Mouse (Mus musculus) mesoderm, embryonic 11.5 days (tissue): ENCODE measurements around the gene Samd14.
"Not testable (repeated sequence)": the region's sequence is repeated elsewhere in the genome, so short reads cannot be mapped to it uniquely, and the experiment has no call there.

Experiments used
- DNase-seq: peaks from one replicate; pipeline ENCODE4 v3.0.0-alpha.2; 2012; ENCODE audit warnings: low read depth, low spot score

Gene Samd14

GRCm38 (mm10) chr11:95006038-95006437, 3.6 kb upstream of the Samd14 start:
- no peak for DNase-seq

GRCm38 (mm10) chr11:95006525-95007219, 3.0 kb upstream of the Samd14 start:
- peak; percentile 79 for DNase-seq

DNA sequence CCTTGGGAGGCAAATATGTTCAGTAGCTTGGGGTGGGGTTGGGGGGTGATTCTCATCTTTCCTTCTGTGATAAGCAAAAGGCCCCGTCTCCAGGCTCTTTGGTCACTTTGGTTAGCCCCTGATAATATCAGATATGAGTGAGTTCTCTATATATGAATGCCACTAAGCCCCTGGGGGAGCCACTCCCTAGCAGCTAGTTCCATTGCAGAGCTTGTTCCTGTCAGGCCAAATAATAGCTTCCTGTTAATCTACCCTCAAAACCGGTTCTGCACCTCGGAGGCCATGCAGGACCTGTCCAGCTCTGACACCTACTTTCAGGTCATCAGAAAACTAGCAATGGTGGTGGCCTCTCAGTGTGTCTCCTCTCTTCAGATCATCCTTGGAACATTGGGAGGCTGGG, 2.3 kb upstream of the Samd14 start:
- no peak for DNase-seq

DNA sequence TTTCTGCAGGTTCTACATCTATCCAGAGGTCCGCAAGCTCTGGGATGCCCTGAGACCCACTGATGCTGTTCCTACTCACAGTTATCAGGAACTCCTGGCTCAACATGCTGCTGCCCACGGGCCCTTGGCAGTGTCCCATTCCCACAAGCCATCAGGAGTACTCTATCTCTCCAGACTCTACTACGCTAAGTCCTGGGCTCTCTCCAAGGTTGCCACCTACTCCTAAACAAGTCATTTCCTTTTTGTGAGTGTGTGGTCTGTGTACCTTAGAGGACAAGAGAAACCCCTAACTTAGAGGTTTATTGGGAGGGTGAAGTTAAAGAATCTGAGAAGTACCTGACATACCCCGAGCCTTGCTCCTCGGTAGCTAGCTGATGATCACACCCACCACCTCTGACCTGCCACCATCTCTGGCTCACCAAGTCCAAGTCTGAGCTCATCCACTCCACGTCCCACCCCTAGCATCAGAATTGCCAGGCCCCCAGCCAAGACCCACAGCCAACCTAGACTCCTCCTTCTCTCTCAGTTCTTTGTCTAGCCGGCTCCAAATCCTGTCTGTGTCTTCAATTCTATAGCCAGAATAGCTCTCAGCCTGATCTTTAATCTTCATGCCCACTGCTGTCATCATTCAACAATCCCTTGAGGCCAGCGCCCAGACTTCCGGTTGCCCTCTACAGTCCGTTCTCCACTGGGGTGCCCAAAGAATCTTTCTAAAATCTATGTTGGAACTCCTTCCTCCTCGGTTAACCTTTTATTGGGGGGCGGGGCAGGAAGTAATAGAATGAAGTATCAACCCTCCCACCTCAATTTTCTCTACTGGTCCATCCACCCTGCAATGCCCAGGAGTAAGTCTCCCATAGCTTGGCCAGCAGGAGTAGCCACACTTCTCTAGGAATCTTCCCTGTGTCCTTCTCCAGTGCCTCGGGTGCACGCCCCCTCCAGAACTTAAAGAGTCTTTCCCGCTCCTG, 734 bp upstream of the Samd14 start:
- no peak for DNase-seq

DNA sequence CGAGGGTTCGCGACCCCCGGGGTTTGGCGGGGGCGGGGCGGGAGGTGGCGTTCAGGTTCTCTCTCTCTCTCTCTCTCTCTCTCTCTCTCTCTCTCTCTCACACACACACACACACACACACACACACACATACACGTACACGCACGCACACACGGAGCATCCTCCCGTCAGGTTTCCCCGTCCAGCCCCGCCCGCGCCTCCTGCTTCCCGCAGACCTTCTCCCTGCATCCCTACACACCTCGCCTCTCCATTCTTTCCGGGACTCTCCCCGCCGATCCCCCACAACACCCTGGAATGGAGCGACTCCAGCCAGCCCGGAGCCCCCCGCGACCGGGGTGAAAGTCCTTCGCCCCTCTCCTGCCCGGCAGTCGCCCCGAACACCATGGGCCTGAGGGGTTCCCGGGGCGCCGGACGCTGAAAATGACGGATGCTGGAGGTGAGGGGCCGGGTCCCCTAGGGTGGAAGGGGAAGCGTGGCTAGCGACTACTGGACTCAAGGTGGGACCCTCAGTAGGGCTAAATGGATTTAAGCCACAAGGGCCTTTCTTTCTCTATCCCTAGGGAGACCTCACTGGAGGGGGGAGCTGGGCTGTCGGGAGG, 561 bp downstream of the Samd14 start:
- no peak for DNase-seq

DNA sequence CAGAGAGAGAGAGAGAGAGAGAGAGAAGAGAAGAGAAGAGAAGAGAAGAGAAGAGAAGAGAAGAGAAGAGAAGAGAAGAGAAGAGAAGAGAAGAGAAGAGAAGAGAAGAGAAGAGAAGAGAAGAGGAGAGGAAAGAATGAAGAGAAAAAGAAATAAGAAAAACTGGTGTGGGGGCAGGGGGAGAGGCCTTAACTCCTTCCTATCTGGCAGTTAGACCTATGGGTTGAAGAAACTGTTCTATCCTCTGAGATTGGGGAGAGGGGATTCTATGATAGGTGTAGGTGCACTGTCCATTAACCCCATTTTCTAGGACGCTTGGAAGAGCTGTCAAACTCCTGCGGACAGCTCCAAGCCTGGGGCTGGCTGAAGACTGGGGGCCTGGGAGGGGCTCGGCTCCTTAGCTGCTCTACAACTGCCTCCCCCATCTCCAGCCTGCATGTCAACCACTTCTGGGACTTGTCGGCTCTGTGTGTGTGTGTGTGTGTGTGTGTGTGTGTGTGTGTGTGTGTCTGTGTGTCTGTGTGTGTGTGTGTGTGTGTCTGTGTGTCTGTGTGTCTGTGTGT, 1.2 kb downstream of the Samd14 start:
- not testable (repeated sequence) for DNase-seq

DNA sequence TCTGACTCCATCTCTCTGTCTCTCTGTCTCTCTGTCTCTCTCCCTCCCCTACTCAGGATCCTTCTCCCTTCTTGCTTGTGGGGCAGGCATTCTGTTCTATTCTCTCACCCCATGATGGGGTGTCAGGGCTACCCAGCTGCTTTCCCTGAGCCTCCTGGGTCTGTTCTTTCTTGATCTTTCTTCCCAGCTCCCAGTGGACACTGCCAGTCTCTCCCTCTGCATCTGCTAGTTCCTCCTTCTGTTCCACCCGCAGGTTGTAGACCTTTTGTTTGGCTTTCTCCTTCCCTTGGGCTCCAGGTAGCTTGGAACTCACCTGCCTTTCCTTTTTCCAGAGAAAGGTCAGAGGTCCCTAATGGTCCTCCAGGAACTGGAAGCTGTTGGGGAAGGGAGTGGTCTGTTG, 1.7 kb downstream of the Samd14 start:
- DNase-seq, result no peak

- no peak for DNase-seq
Measured at GRCm38 (mm10) chr11:95012075-95012474, 2.4 kb downstream of the Samd14 start.

- DNase-seq, result no peak
Measured at GRCm38 (mm10) chr11:95012487-95012886, 2.8 kb downstream of the Samd14 start.

GRCm38 (mm10) chr11:95015484-95015883, 5.8 kb downstream of the Samd14 start:
- no peak for DNase-seq

DNA sequence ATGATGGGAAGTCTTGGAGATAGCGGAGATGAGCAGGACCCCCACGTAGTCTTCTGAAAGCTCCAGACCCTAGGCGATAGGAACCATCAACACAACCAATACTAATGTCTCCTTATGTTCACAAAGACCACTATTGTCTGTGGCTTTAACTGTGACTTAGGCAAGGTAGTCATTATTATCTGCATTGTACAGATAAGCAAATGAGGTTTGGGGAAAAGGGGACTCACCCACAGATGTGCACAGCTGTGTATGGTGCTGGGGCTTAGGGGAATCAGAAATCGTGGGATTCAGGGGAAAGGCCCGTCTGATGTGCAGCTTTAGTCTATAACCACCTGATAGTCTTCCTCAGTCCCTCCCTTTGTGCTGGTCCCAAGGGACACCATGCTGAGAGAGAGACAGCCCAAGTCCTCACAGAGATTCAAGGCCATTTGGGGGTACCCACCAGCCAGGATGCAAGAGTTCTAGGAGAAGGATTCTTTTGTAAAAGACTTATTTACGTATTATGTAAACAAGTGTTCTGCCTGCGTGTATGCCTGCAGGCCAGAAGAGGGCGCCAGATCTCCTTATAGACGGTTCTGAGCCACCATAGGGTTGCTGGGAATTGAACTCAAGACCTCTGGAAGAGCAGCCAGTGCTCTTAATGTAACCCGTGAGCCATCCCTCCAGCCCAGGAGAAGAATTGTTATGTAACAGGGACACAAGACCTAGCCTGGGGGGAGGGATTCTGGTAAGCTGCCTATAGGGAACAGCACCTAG, 12.7 kb downstream of the Samd14 start:
- no peak for DNase-seq

DNA sequence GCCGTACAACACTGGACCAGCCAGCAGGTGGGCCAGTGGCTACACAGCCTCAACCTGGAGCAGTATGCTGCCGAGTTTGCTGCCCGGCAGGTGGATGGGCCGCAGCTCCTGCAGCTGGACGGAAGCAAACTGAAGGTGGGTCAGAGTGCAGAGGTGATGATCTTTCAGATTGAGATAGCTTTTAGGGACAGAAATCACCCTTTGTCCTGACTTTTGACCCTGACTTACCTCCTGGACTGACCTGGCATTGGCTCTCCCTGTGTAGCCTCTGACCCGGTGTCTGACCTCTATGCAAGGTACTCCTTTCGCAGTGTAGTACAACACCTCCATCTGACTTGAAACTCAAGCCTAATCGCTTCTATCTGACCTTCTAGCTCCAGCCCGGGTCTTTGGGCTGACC, 13.8 kb downstream of the Samd14 start:
- no peak for DNase-seq

DNA sequence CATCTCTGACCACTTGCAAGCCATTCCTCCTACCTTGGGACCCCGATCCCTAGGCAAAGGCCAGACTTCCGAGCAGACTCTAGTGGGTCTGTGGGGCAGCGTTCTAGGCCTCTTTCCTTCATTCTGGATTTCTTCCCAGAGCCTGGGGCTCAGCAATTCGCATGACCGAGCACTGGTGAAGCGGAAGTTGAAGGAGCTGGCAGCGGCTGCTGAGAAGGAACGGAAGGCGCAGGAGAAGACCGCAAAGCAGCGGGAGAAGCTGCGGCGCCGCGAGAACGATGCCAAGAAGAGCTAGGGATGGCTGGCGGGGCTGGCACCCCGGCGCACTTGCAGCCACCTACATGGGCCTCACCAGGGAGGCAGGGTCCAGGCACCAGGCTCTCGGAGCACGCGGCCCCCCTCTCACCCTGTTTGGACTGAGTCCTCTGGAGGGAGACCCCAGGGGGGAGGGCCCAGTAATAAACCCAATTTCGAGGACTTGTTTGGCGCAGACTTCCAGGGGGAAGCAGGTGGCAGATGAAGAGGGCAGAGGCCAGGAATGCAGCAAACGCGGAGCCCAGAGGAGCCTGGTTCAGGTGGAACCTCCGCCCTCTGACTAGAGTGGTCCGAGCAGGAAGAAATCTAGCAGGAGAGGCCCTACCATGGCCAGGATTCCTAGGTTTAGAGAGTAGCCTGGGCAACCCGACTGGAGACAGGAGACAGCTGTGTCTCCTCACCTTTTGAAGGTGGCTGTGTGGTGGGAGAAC, 14.9 kb downstream of the Samd14 start:
- DNase-seq, result no peak

DNA sequence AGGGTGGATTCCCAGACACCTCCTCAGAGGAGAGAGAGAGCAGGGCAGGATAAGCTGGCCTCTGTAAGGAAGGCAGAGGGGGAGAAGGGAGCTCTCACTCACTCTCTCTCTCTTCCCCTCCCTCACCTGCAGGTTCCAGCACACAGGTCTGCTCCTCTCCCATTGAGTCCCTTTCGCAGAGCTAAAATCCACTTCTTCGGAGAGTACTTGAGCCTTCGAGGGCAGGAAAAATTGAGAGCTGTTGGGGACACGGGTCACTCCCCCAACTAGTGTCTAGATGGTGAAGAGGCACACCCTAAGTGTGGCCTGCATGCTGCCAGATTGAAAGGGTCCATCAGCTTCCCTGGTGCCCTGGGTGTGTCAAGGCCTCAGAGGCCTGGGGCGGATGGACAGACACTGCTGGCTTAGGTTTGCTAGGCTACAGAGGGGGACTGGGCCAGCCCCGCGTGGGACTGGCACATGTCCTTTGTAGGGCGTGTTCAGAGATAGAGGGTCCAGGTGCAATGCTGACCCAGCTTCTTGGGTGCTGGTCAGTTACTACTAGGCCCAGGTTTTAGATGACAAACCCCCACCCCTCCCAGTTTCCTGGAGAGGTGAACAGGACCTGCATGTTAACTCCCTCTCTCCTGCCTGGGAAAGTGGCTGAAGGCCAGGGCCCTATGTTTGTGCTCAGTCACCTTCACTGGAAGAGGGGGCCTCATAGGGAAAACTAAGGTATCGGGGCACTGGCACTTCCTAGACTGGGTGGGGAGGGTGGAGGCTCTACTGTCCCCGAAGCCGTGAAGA, 15.7 kb downstream of the Samd14 start:
- no peak for DNase-seq

DNA sequence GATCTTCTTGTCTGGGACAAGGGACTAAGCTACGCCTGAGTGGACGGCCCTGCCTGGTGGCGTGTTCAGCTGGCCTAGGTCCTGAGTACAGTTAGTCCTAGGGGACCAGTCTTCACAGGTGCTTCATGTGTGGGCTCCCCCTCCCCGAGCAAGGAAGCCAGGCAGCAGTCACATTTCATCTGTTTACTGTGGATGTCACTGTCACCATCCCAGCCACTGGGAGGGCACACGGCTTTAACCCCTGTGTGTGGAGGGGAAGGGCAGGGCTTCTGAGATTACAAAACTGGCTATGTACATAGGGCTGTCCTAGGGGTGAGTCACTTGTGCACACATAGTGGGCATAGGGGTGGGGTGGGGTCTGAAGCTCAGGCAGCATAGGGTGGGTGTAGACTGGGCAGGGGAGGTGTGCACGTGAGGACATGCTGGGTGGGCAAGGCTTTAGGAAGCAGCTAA, 16.4 kb downstream of the Samd14 start:
- no peak for DNase-seq

GRCm38 (mm10) chr11:95026849-95027248, 17.2 kb downstream of the Samd14 start:
- no peak for DNase-seq

DNA sequence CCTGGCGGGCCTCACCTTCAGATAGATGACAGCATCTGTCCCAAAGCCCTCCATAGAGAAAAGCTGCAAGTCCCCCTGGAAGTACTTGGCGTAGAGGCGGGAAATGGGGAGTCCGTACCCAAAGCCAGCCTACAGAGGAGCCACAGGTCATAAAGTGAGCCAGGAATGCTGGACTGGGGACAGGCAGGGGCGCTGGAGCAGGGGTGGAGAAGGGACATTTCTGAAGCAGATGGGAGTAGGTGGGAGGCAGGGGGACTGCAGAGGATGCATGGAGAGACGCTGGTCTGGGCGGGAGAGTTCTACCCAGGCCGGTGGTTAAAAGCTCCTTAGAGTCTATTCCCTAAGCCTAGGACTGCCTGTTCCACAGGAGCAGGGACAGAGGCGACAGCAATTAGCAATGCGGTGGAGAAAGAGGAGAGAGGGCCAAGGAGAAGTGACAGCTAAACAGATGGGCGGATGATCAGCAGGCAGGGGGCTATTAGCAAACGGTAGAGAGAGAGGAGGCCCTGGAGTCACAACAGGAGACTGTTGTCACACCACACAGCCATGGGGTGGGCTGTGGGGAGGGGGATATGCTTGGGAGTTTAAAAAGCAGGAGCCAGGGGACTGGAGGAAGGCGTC, 18.3 kb downstream of the Samd14 start:
- no peak for DNase-seq

GRCm38 (mm10) chr11:95032945-95033344, 23.3 kb downstream of the Samd14 start:
- DNase-seq, result no peak

DNA sequence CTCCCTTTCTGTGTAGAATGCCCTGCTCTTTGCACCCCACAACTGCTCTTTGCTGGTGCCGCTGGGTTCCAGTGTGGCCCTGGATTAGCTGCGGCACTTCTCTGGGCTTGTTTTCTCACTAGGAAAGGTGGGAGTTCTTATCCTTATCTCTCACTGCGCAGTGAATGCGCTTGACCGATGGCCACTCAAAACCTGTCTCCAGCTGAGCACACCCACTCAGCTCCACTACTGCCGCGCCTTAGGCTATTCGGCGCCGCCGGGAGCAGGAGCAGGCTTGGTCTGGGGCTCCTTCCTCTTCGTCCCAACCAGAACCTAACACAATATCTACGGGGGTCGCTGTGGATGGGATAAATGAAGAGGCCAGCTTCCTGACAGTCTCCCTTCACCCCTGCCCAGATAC, 23.9 kb downstream of the Samd14 start:
- no peak for DNase-seq
